Mouse (Mus musculus) neural tube, embryonic 15.5 days (tissue): ENCODE results near the gene Casp2. TPM values are rescaled to one million over a fixed set of nuclear protein-coding genes. Genes with fewer than 3 reads are reported as not detected.

ENCODE experiments used
- ATAC-seq: fragments of 200-750 bp; cut with Nextera tagmentation; 2 replicates; pipeline ENCODE4 v1.8.0; 2017; ENCODE audit warnings: mild to moderate bottlenecking, moderate TSS enrichment, moderate library complexity; ENCODE audit not compliant: low FRiP score
- H3K27ac ChIP-seq: fragments of 300-500 bp; sonication (generic); replicated peaks from 2 replicates; pipeline ENCODE4 v1.5.1; 2015; ENCODE audit warnings: mild to moderate bottlenecking, inconsistent platforms
- H3K27me3 ChIP-seq: fragments of 300-500 bp; sonication (generic); replicated peaks from 2 replicates; pipeline ENCODE4 v1.6.1; 2015; ENCODE audit warnings: inconsistent platforms
- H3K36me3 ChIP-seq: fragments of 300-500 bp; sonication (generic); 2 replicates; pipeline ENCODE4 v1.6.1; 2015; ENCODE audit warnings: inconsistent platforms
- H3K4me1 ChIP-seq: fragments of 300-500 bp; sonication (generic); 2 replicates; pipeline ENCODE4 v1.6.1; 2015; ENCODE audit warnings: inconsistent platforms
- H3K4me2 ChIP-seq: fragments of 300-500 bp; sonication (generic); 2 replicates; pipeline ENCODE4 v1.6.1; 2015; ENCODE audit warnings: inconsistent platforms, mild to moderate bottlenecking, moderate library complexity
- H3K4me3 ChIP-seq: fragments of 300-500 bp; sonication (generic); replicated peaks from 2 replicates; pipeline ENCODE4 v1.5.1; 2015; ENCODE audit warnings: mild to moderate bottlenecking, inconsistent platforms
- H3K9ac ChIP-seq: fragments of 300-500 bp; sonication (generic); replicated peaks from 2 replicates; pipeline ENCODE4 v1.6.1; 2015; ENCODE audit warnings: mild to moderate bottlenecking, inconsistent platforms
- H3K9me3 ChIP-seq: fragments of 300-500 bp; sonication (generic); replicated peaks from 2 replicates; pipeline ENCODE4 v1.6.1; 2016; ENCODE audit warnings: inconsistent platforms
- WGBS: fragments of 180-500 bp; shearing (Covaris S2); methylation state at CpG from one replicate; pipeline ENCODE4 v1.1.7; 2015; ENCODE audit warnings: mixed read lengths; 5-methylcytosine and 5-hydroxymethylcytosine counted together
- polyA plus RNA-seq: library from polyadenylated mRNA; unstranded; fragments of >200 nt; fragmentation: Nextera tagmentation; extraction: Ambion mirVana; gene quantifications from 2 replicates; pipeline ENCODE4 v1.2.1, GENCODE M21; 2015

The Casp2 gene
- polyA plus RNA-seq, 1 experiment from 2014 or later, result 27.1 TPM

- Histone ChIP-seq H3K27ac (no peak within 1 kb of the TSS), H3K9ac (no peak within 1 kb of the TSS), H3K27me3 (no peaks in the 10 kb centered on the region), H3K9me3 (no peaks in the 10 kb centered on the region), H3K4me2 (no peak within 1 kb of the TSS), H3K36me3 (peaks cover 42% of the 10 kb centered on the region), H3K4me3 (no peak within 1 kb of the TSS), H3K4me1 (no peaks in the 10 kb centered on the region)
- ATAC-seq, result no peak
- 72% methylated on average over 4 of the region's 5 CpGs for WGBS
Measured at GRCm38 (mm10) chr6:42286448-42286847, 21.7 kb downstream of the Casp2 start, which contains the start of gene Clcn1. TSS of gene Clcn1 (plus strand) at chr6:42286685.

- H3K9ac ChIP-seq, result no peak overlapping the region
- no peak overlapping the region for H3K4me3 ChIP-seq
- peaks cover 38% of the 10 kb centered on the region for H3K36me3 ChIP-seq
- no peak overlapping the region for H3K4me2 ChIP-seq
- no peaks in the 10 kb centered on the region for H3K4me1 ChIP-seq
- H3K27me3 ChIP-seq, result no peaks in the 10 kb centered on the region
- no peaks in the 10 kb centered on the region for H3K9me3 ChIP-seq
- no peak overlapping the region for H3K27ac ChIP-seq
- ATAC-seq, result no peak
Measured at GRCm38 (mm10) chr6:42287562-42287961, 22.8 kb downstream of the Casp2 start.

GRCm38 (mm10) chr6:42293327-42293726 is 28.5 kb downstream of the Casp2 start:
- Histone ChIP-seq H3K36me3 (peaks cover 31% of the 10 kb centered on the region), H3K4me2 (no peak overlapping the region), H3K4me1 (no peaks in the 10 kb centered on the region), H3K4me3 (no peak overlapping the region), H3K27ac (no peak overlapping the region), H3K9ac (no peak overlapping the region), H3K9me3 (no peaks in the 10 kb centered on the region), H3K27me3 (no peaks in the 10 kb centered on the region)
- no peak for ATAC-seq
- 97% methylated on average over 6 of the region's 6 CpGs for WGBS

- Histone ChIP-seq H3K36me3 (peaks cover 37% of the 10 kb centered on the region), H3K4me2 (no peak overlapping the region)
- no peak for ATAC-seq
Measured at GRCm38 (mm10) chr6:42295549-42296094, 30.8 kb downstream of the Casp2 start.

GRCm38 (mm10) chr6:42299362-42299761 is 34.6 kb downstream of the Casp2 start:
- H3K4me1 ChIP-seq, result no peaks in the 10 kb centered on the region
- H3K27ac ChIP-seq, result no peak overlapping the region
- no peak overlapping the region for H3K4me2 ChIP-seq
- H3K4me3 ChIP-seq, result no peak overlapping the region
- ATAC-seq, result no peak
- H3K9me3 ChIP-seq, result no peaks in the 10 kb centered on the region
- no peaks in the 10 kb centered on the region for H3K27me3 ChIP-seq
- peaks cover 23% of the 10 kb centered on the region for H3K36me3 ChIP-seq
- no peak overlapping the region for H3K9ac ChIP-seq
- 85% methylated on average over 5 of the region's 5 CpGs for WGBS

More at GRCm38 (mm10) chr6:42295549-42296094, 30.8 kb downstream of the Casp2 start:
- Histone ChIP-seq H3K4me3 (no peak overlapping the region), H3K9ac (no peak overlapping the region), H3K4me1 (no peaks in the 10 kb centered on the region), H3K27ac (no peak overlapping the region), H3K27me3 (no peaks in the 10 kb centered on the region), H3K9me3 (no peaks in the 10 kb centered on the region)
- 66% methylated on average over 3 of the region's 3 CpGs for WGBS

GRCm38 (mm10) chr6:42309816-42310378 is 45.1 kb downstream of the Casp2 start:
- no peak overlapping the region for H3K4me3 ChIP-seq
- ATAC-seq, result no peak; the same call in 1 of the 2 replicates
- no peaks in the 10 kb centered on the region for H3K4me1 ChIP-seq
- H3K9me3 ChIP-seq, result no peaks in the 10 kb centered on the region
- no peak overlapping the region for H3K27ac ChIP-seq
- no peak overlapping the region for H3K9ac ChIP-seq
- H3K36me3 ChIP-seq, result peaks cover 29% of the 10 kb centered on the region
- no peaks in the 10 kb centered on the region for H3K27me3 ChIP-seq
- H3K4me2 ChIP-seq, result no peak overlapping the region
- WGBS, result 47% methylated on average over 8 of the region's 8 CpGs

- H3K36me3 ChIP-seq, result peaks cover 32% of the 10 kb centered on the region
Measured at GRCm38 (mm10) chr6:42310427-42311053, 45.8 kb downstream of the Casp2 start.

GRCm38 (mm10) chr6:42318293-42318692 is 53.5 kb downstream of the Casp2 start:
- no peak overlapping the region for H3K4me2 ChIP-seq
- H3K4me1 ChIP-seq, result peaks cover 27% of the 10 kb centered on the region
- H3K27ac ChIP-seq, result no peak overlapping the region
- H3K27me3 ChIP-seq, result no peaks in the 10 kb centered on the region
- H3K4me3 ChIP-seq, result no peak overlapping the region
- no peaks in the 10 kb centered on the region for H3K9me3 ChIP-seq
- no peak overlapping the region for H3K9ac ChIP-seq
- H3K36me3 ChIP-seq, result peaks cover 38% of the 10 kb centered on the region
- ATAC-seq, result no peak
- WGBS, result 79% methylated on average over 4 of the region's 4 CpGs

More at GRCm38 (mm10) chr6:42310427-42311053, 45.8 kb downstream of the Casp2 start:
- Histone ChIP-seq H3K27me3 (no peaks in the 10 kb centered on the region), H3K4me3 (no peak overlapping the region), H3K9ac (no peak overlapping the region), H3K4me2 (no peak overlapping the region), H3K27ac (no peak overlapping the region), H3K9me3 (no peaks in the 10 kb centered on the region), H3K4me1 (no peaks in the 10 kb centered on the region)
- ATAC-seq, result no peak
- WGBS, result 93% methylated on average over 2 of the region's 2 CpGs

GRCm38 (mm10) chr6:42323371-42324066 is 58.7 kb downstream of the Casp2 start:
- Histone ChIP-seq H3K27me3 (no peaks in the 10 kb centered on the region), H3K4me2 (peak overlapping the region; percentile 80), H3K4me1 (peaks cover 38% of the 10 kb centered on the region), H3K9me3 (no peaks in the 10 kb centered on the region), H3K36me3 (peaks cover 13% of the 10 kb centered on the region), H3K9ac (peak overlapping the region; percentile 73), H3K27ac (peak overlapping the region; percentile 93), H3K4me3 (peak overlapping the region; percentile 64)
- peak; percentile 46 for ATAC-seq
- WGBS, result under 1% methylated on average over 28 of the region's 28 CpGs

- H3K27me3 ChIP-seq, result no peaks in the 10 kb centered on the region
- no peaks in the 10 kb centered on the region for H3K9me3 ChIP-seq
- peak overlapping the region; percentile 80 for H3K4me2 ChIP-seq
- H3K4me1 ChIP-seq, result peaks cover 38% of the 10 kb centered on the region
- peak overlapping the region; percentile 64 for H3K4me3 ChIP-seq
- H3K27ac ChIP-seq, result peak overlapping the region; percentile 93
- H3K36me3 ChIP-seq, result peaks cover 9% of the 10 kb centered on the region; the same call in 1 of the 2 replicates
- peak; percentile 80 for ATAC-seq
- H3K9ac ChIP-seq, result peak overlapping the region; percentile 73
- WGBS, result under 1% methylated on average over 23 of the region's 32 CpGs
Measured at GRCm38 (mm10) chr6:42324067-42324481, 59.3 kb downstream of the Casp2 start.

GRCm38 (mm10) chr6:42324482-42325267 is 59.9 kb downstream of the Casp2 start, which contains the start of gene Fam131b:
TSS of gene Fam131b (minus strand) at chr6:42324643.
- peak; percentile 93 for ATAC-seq
- Histone ChIP-seq H3K36me3 (peaks cover 9% of the 10 kb centered on the region; the same call in 1 of the 2 replicates), H3K4me2 (peak within 1 kb of the TSS; percentile 80), H3K4me3 (peak within 1 kb of the TSS; percentile 64), H3K27ac (peak within 1 kb of the TSS; percentile 93), H3K27me3 (no peaks in the 10 kb centered on the region), H3K4me1 (peaks cover 38% of the 10 kb centered on the region), H3K9me3 (no peaks in the 10 kb centered on the region), H3K9ac (peak within 1 kb of the TSS; percentile 73)
- under 1% methylated on average over 42 of the region's 68 CpGs for WGBS
